Mouse (Mus musculus) liver, postnatal 0 days (tissue): ENCODE data around the gene Shroom3.

Experiments
- CTCF ChIP-seq: sonication (generic); IDR thresholded peaks from 2 replicates; pipeline ENCODE4 v1.5.1; 2016; ENCODE audit warnings: antibody characterized with exemption, low read depth
- EP300 ChIP-seq: IDR thresholded peaks from 2 replicates; pipeline ENCODE4 v1.6.1; 2016; ENCODE audit warnings: antibody characterized with exemption, low read depth, mild to moderate bottlenecking

DNA sequence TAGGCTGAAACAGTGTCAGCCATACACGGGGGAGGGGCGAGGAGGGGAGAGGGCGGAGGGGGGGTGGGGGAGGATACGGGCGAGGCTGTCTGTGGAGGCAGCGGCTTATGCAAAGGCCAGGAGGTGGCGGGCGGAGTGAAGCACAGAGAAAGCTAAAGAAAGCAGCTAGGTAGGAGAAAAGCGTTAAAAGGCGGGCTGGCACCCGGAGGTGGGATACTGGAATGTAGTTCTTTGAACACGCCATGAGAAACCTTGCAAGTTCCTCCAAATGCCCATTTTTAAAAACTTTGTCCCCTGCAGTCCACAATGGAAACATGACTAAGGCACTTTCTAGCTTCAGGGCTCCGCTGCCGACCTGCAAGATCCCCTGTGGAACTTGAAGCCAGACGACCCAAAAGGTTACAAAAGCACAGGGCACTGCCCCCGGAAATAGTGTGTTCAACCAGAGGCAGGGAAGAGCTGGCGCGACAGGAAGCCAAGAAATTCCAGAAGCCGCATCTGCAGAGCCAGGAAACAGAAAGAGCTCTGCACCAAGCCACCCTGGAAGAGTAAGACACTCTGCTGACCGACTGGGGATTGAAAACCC, 322.1 kb downstream of the Shroom3 start:
- TF ChIP-seq EP300 (no peak), CTCF (no peak)
